Comparison of ENCODE assay signal across 17 mouse cellular contexts in the genomic region with DNA sequence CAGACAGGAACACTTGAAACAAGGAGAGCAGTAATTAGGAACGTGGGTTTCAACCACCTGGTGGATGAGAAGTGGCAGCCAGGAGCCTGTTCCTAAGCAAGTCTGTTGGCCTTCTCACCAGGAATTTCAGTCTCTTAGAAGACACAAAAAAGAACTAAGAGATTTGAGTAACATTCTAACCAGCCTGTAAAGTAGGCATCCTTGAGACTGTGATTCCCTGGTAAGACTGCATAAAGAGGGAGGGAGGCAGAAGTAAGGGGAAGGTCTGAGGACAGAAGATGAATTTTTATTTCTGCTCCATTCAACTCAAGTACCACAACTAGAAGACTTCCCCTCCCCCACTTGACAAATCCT.
DNase-seq lines count a peak whose midpoint lies in the region; ATAC-seq and TF ChIP-seq lines count a peak whose summit lies in the region.
"Had no signal": no experiment of that assay in that cellular context is flagged by ENCODE, and none has a peak within 500 bp of the region (broad histone marks: within the 10 kb centered on the region; RNA-seq: fewer than 3 reads in every experiment).

No protein-coding gene starts in this region.

- H3K4me3 ChIP-seq in layer of hippocampus, adult 2 months = no peak overlapping the region
- no peak overlapping the region for H3K4me3 ChIP-seq in midbrain, embryonic 16.5 days (ENCODE audit: low read depth, low read length)
- H3K4me3 ChIP-seq in heart, embryonic 12.5 days = no peak overlapping the region
- H3K4me3 ChIP-seq: erythroblast, embryonic 14.5 days; intestine, embryonic 15.5 days; limb, embryonic 12.5 days; liver, embryonic 15.5 days had no signal

- no peak overlapping the region for H3K27ac ChIP-seq in layer of hippocampus, adult 2 months
- H3K27ac ChIP-seq in midbrain, embryonic 16.5 days (ENCODE audit: low read length) = peak overlapping the region; percentile 70
- no peak overlapping the region for H3K27ac ChIP-seq in heart, embryonic 12.5 days (ENCODE audit: poor library complexity, severe bottlenecking)
- H3K27ac ChIP-seq: intestine, embryonic 15.5 days; limb, embryonic 12.5 days; liver, embryonic 15.5 days had no signal

- WGBS in midbrain, embryonic 16.5 days = 22% methylated on average over 1 of the region's 1 CpGs
- WGBS in heart, embryonic 12.5 days = 30% methylated on average over 1 of the region's 1 CpGs

- H3K4me2 ChIP-seq in midbrain, embryonic 16.5 days (ENCODE audit: low read length) = no peak overlapping the region
- no peak overlapping the region for H3K4me2 ChIP-seq in heart, embryonic 12.5 days
- H3K4me2 ChIP-seq: heart, embryonic 11.5 days; intestine, embryonic 15.5 days; limb, embryonic 12.5 days; liver, embryonic 15.5 days; lung, embryonic 14.5 days had no signal

- peak; percentile 6 for DNase-seq in embryo, embryonic 9.5 days (ENCODE audit: extremely low spot score)
- DNase-seq in embryo, embryonic 11 days = no peak
- peak; percentile 36 for DNase-seq in layer of hippocampus, adult 11-12 months (ENCODE audit: low spot score)
- no peak for DNase-seq in layer of hippocampus, adult 2 months (ENCODE audit: low spot score in 2 of 2)
- DNase-seq in forelimb bud, embryonic 11.5 days (ENCODE audit: low read depth, low spot score) = peak; percentile 5
- DNase-seq: gastrocnemius, postnatal 25 days; lung, postnatal 14 days; spleen, adult 18-20 months; thymus, postnatal 14 days had no signal

- 0 out of 2 replicates have a peak, but pooled peaks cover 8% of the 10 kb centered on the region for H3K4me1 ChIP-seq in midbrain, embryonic 16.5 days (ENCODE audit: control insufficient read depth, insufficient read depth, low read length)
- 0 out of 2 replicates have a peak, but pooled peaks cover 3% of the 10 kb centered on the region for H3K4me1 ChIP-seq in heart, embryonic 12.5 days (replicated peaks)
- H3K4me1 ChIP-seq: intestine, embryonic 15.5 days; liver, embryonic 15.5 days had no signal

- H3K27me3 ChIP-seq in midbrain, embryonic 16.5 days (ENCODE audit: control insufficient read depth, insufficient read depth, low read depth, low read length) = no peaks in the 10 kb centered on the region
- H3K27me3 ChIP-seq in heart, embryonic 12.5 days (replicated peaks) = no peaks in the 10 kb centered on the region
- H3K27me3 ChIP-seq: intestine, embryonic 15.5 days; limb, embryonic 12.5 days; liver, embryonic 15.5 days had no signal

- peak; percentile 52; the same call in 1 of the 2 replicates for ATAC-seq in midbrain, embryonic 16.5 days
- no peak for ATAC-seq in heart, embryonic 12.5 days (ENCODE audit: insufficient number of reproducible peaks, low FRiP score)
- ATAC-seq: intestine, embryonic 15.5 days had no signal

- no peak for TF ChIP-seq CTCF in layer of hippocampus, adult 2 months (conservative IDR thresholded peaks at IDR 0.05)

- no peak overlapping the region for H3K9ac ChIP-seq in midbrain, embryonic 16.5 days (ENCODE audit: low read depth, low read length)
- no peak overlapping the region for H3K9ac ChIP-seq in heart, embryonic 12.5 days
- H3K9ac ChIP-seq: intestine, embryonic 15.5 days; limb, embryonic 12.5 days; liver, embryonic 15.5 days; lung, embryonic 14.5 days had no signal

- H3K36me3 ChIP-seq in midbrain, embryonic 16.5 days (ENCODE audit: control insufficient read depth, insufficient read depth, low read length) = no peaks in the 10 kb centered on the region
- H3K36me3 ChIP-seq in heart, embryonic 12.5 days = no peaks in the 10 kb centered on the region
- H3K36me3 ChIP-seq: intestine, embryonic 15.5 days; limb, embryonic 12.5 days; liver, embryonic 15.5 days had no signal

- no peaks in the 10 kb centered on the region for H3K9me3 ChIP-seq in midbrain, embryonic 16.5 days (replicated peaks; ENCODE audit: control insufficient read depth, low read length, poor library complexity, severe bottlenecking)
- no peaks in the 10 kb centered on the region for H3K9me3 ChIP-seq in heart, embryonic 12.5 days (replicated peaks)
- H3K9me3 ChIP-seq: intestine, embryonic 15.5 days; limb, embryonic 12.5 days; liver, embryonic 15.5 days had no signal

Comparison
In these comparisons a context has a peak if more than half of its experiments do, and no peak if none do; other contexts are left out.
1. DNase-seq: peak in embryo, embryonic 9.5 days (single experiment), layer of hippocampus, adult 11-12 months (single experiment) and forelimb bud, embryonic 11.5 days (single experiment); none in embryo, embryonic 11 days (single experiment) and layer of hippocampus, adult 2 months (0 of 2).